18 mouse cellular contexts compared by ENCODE assay signal in the genomic region with DNA sequence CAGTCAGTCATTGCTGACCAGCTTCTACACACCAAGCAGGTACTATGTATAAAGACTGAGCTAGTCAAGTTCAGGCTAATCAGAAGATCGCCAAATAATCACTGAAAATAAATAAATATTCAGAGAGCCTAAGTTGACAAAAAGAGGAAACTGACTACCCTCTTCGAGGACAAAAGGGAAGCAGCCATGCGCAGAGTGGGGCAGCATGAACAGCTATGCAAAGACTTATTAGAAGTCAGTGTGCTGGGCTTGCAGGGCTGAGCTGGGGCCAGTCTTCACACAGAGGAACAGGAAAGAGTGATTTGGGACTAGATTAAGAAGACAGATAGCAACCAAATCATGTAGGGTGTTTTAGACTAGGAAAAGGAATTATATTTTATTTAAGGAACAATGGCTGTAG. TPM values are rescaled to one million over a fixed set of nuclear protein-coding genes. Genes with fewer than 3 reads are reported as not detected.
DNase-seq lines count a peak whose midpoint lies in the region; ATAC-seq and TF ChIP-seq lines count a peak whose summit lies in the region.
"Had no signal": no experiment of that assay in that cellular context is flagged by ENCODE, and none has a peak within 500 bp of the region (broad histone marks: within the 10 kb centered on the region; RNA-seq: fewer than 3 reads in every experiment).

No protein-coding gene starts in this region.

- no peak for TF ChIP-seq POLR2A in liver, adult 2 months (IDR thresholded peaks at IDR 0.05; ENCODE audit: extremely low read depth, insufficient read depth, low read length)

- 80% methylated on average over 3 of the region's 3 CpGs for WGBS in liver, adult 2 months
- WGBS in liver, embryonic 11.5 days: 55% methylated on average over 3 of the region's 3 CpGs
- 83% methylated on average over 3 of the region's 3 CpGs for WGBS in hindbrain, embryonic 11.5 days
- WGBS in midbrain, embryonic 11.5 days: 78% methylated on average over 3 of the region's 3 CpGs

- peak; percentile 3 for DNase-seq in liver, adult 2 months (ENCODE audit: extremely low read depth, low read depth, low spot score)
- no peak for DNase-seq in liver, embryonic 11.5 days (ENCODE audit: low spot score)
- peak; percentile 9 to 12 for DNase-seq in B cell, adult 2 months
- no peak for DNase-seq in heart, adult 11 months
- DNase-seq in hindbrain, embryonic 11.5 days (ENCODE audit: low spot score): no peak
- no peak for DNase-seq in midbrain, embryonic 11.5 days (ENCODE audit: low spot score, missing footprints)
- DNase-seq: adrenal gland, adult 8-10 months; adrenal gland, postnatal 36 days; cerebellum, adult 2 months; cerebellum, postnatal 10 days; embryo, embryonic 11 days had no signal

- no peak overlapping the region for H3K27ac ChIP-seq in liver, adult 2 months (replicated peaks; ENCODE audit: insufficient read depth, low read depth, low read length)
- H3K27ac ChIP-seq in liver, embryonic 11.5 days (ENCODE audit: low read depth, low read length): no peak overlapping the region
- no peak overlapping the region for H3K27ac ChIP-seq in hindbrain, embryonic 11.5 days (ENCODE audit: low read depth, low read length)
- no peak overlapping the region for H3K27ac ChIP-seq in midbrain, embryonic 11.5 days (ENCODE audit: low read depth, low read length)
- H3K27ac ChIP-seq: embryonic facial prominence, embryonic 12.5 days; forebrain, embryonic 15.5 days; hindbrain, embryonic 12.5 days had no signal

- ATAC-seq in liver, embryonic 11.5 days (replicated peaks; ENCODE audit: low FRiP score): no peak
- ATAC-seq in hematopoietic stem cell, adult 5-6 weeks (replicated peaks in 1 of 2; ENCODE audit: insufficient read depth in 1 of 2, low FRiP score in 2 of 2, low TSS enrichment in 1 of 2, low read depth in 1 of 2, poor library complexity in 2 of 2, severe bottlenecking in 2 of 2): peak; percentile 73 to 75; a peak in 3 of 4 replicates
- ATAC-seq in hindbrain, embryonic 11.5 days (ENCODE audit: low FRiP score): no peak
- ATAC-seq in midbrain, embryonic 11.5 days (ENCODE audit: low FRiP score): no peak
- ATAC-seq: forebrain, embryonic 15.5 days; hindbrain, embryonic 16.5 days had no signal

- no peaks in the 10 kb centered on the region for H3K9me3 ChIP-seq in liver, embryonic 11.5 days (ENCODE audit: control insufficient read depth, low read length)
- H3K9me3 ChIP-seq in hindbrain, embryonic 11.5 days (ENCODE audit: control insufficient read depth, low read length): no peaks in the 10 kb centered on the region
- H3K9me3 ChIP-seq in midbrain, embryonic 11.5 days (ENCODE audit: control insufficient read depth, low read length): no peaks in the 10 kb centered on the region
- H3K9me3 ChIP-seq: embryonic facial prominence, embryonic 12.5 days; forebrain, embryonic 15.5 days; G1E; heart, embryonic 12.5 days; hindbrain, embryonic 12.5 days had no signal

- no peaks in the 10 kb centered on the region for H3K27me3 ChIP-seq in liver, adult 2 months (ENCODE audit: control insufficient read depth, insufficient read depth, low read length)
- no peaks in the 10 kb centered on the region for H3K27me3 ChIP-seq in liver, embryonic 11.5 days (replicated peaks; ENCODE audit: control insufficient read depth, insufficient read depth, low read length)
- H3K27me3 ChIP-seq in hindbrain, embryonic 11.5 days (ENCODE audit: control insufficient read depth, insufficient read depth, low read length): no peaks in the 10 kb centered on the region
- no peaks in the 10 kb centered on the region for H3K27me3 ChIP-seq in midbrain, embryonic 11.5 days (ENCODE audit: control insufficient read depth, insufficient read depth, low read length)
- H3K27me3 ChIP-seq: embryonic facial prominence, embryonic 12.5 days; forebrain, embryonic 15.5 days; heart, embryonic 12.5 days; hindbrain, embryonic 12.5 days had no signal

- no peaks in the 10 kb centered on the region for H3K79me2 ChIP-seq in liver, adult 2 months (ENCODE audit: control insufficient read depth, insufficient read depth, low read length)

- H3K36me3 ChIP-seq in liver, adult 2 months (ENCODE audit: control insufficient read depth, insufficient read depth, low read length): no peaks in the 10 kb centered on the region
- H3K36me3 ChIP-seq in liver, embryonic 11.5 days (ENCODE audit: control insufficient read depth, insufficient read depth, low read length): no peaks in the 10 kb centered on the region
- no peaks in the 10 kb centered on the region for H3K36me3 ChIP-seq in hindbrain, embryonic 11.5 days (ENCODE audit: control insufficient read depth, insufficient read depth, low read length)
- H3K36me3 ChIP-seq in midbrain, embryonic 11.5 days (ENCODE audit: control insufficient read depth, insufficient read depth, low read length): no peaks in the 10 kb centered on the region
- H3K36me3 ChIP-seq: embryonic facial prominence, embryonic 12.5 days; forebrain, embryonic 15.5 days; G1E; heart, embryonic 12.5 days; hindbrain, embryonic 12.5 days had no signal

- no peak for TF ChIP-seq CTCF in liver, adult 2 months (IDR thresholded peaks at IDR 0.05; ENCODE audit: low read depth, low read length)

- no peak overlapping the region for H3K4me3 ChIP-seq in liver, adult 2 months (ENCODE audit: insufficient read depth, low read depth, low read length)
- H3K4me3 ChIP-seq in liver, embryonic 11.5 days (ENCODE audit: low read depth, low read length): no peak overlapping the region
- no peak overlapping the region for H3K4me3 ChIP-seq in hindbrain, embryonic 11.5 days (ENCODE audit: low read depth, low read length)
- H3K4me3 ChIP-seq in midbrain, embryonic 11.5 days (ENCODE audit: low read depth, low read length): no peak overlapping the region
- H3K4me3 ChIP-seq: embryonic facial prominence, embryonic 12.5 days; forebrain, embryonic 15.5 days; heart, embryonic 12.5 days; hindbrain, embryonic 12.5 days had no signal

- no peaks in the 10 kb centered on the region for H3K4me1 ChIP-seq in liver, adult 2 months (ENCODE audit: control insufficient read depth, insufficient read depth, low read length)
- no peaks in the 10 kb centered on the region for H3K4me1 ChIP-seq in liver, embryonic 11.5 days (replicated peaks; ENCODE audit: control insufficient read depth, insufficient read depth, low read length)
- no peaks in the 10 kb centered on the region for H3K4me1 ChIP-seq in hindbrain, embryonic 11.5 days (replicated peaks; ENCODE audit: control insufficient read depth, insufficient read depth, low read length)
- H3K4me1 ChIP-seq in midbrain, embryonic 11.5 days (ENCODE audit: control insufficient read depth, insufficient read depth, low read length): no peaks in the 10 kb centered on the region
- H3K4me1 ChIP-seq: embryonic facial prominence, embryonic 12.5 days; forebrain, embryonic 15.5 days; heart, embryonic 12.5 days; hindbrain, embryonic 12.5 days had no signal

- H3K9ac ChIP-seq in liver, adult 2 months (ENCODE audit: low read depth, low read length): no peak overlapping the region
- no peak overlapping the region for H3K9ac ChIP-seq in liver, embryonic 11.5 days (ENCODE audit: low read depth, low read length)
- no peak overlapping the region for H3K9ac ChIP-seq in hindbrain, embryonic 11.5 days (ENCODE audit: low read depth, low read length)
- no peak overlapping the region for H3K9ac ChIP-seq in midbrain, embryonic 11.5 days (ENCODE audit: low read length)
- H3K9ac ChIP-seq: embryonic facial prominence, embryonic 12.5 days; forebrain, embryonic 15.5 days; heart, embryonic 12.5 days; hindbrain, embryonic 12.5 days had no signal

- H3K4me2 ChIP-seq in liver, embryonic 11.5 days: no peak overlapping the region
- no peak overlapping the region for H3K4me2 ChIP-seq in hindbrain, embryonic 11.5 days (replicated peaks; ENCODE audit: low read depth, low read length)
- H3K4me2 ChIP-seq in midbrain, embryonic 11.5 days: no peak overlapping the region
- H3K4me2 ChIP-seq: embryonic facial prominence, embryonic 12.5 days; forebrain, embryonic 15.5 days; heart, embryonic 12.5 days; hindbrain, embryonic 12.5 days had no signal

RNA-seq across cellular contexts. Expression of a gene that starts 45.3 kb away (rescaled TPM):
- 5.5 and 6.6 TPM in 2 replicates for total RNA-seq in liver, adult 2 months (2014; rRNA removed)
- polyA plus RNA-seq in liver, adult 2 months (2012; rRNA removed): 0.55 and 0.99 TPM in 2 replicates
- 4.4 and 5.3 TPM in 2 replicates for polyA plus RNA-seq in liver, embryonic 11.5 days (2014; fragmentation: Nextera tagmentation; extraction: Ambion mirVana)
- 25.2 and 32.2 TPM in 2 replicates for total RNA-seq in hematopoietic stem cell, adult 5-6 weeks (2017)
- 0.71 and 1.1 TPM in 2 replicates for polyA plus RNA-seq in hindbrain, embryonic 11.5 days (2014; fragmentation: Nextera tagmentation; extraction: Ambion mirVana)
- 1.1 and 1.8 TPM in 2 replicates for polyA plus RNA-seq in midbrain, embryonic 11.5 days (2014; fragmentation: Nextera tagmentation; extraction: Ambion mirVana)
- polyA plus RNA-seq: cerebellum, adult 2 months; G1E had no signal

Comparison
In these comparisons a context has a peak if more than half of its experiments do, and no peak if none do; other contexts are left out.
1. DNase-seq: peak in liver, adult 2 months (single experiment) and B cell, adult 2 months (2 of 2); none in liver, embryonic 11.5 days (single experiment), heart, adult 11 months (single experiment), hindbrain, embryonic 11.5 days (single experiment) and midbrain, embryonic 11.5 days (single experiment).
2. ATAC-seq: peak in hematopoietic stem cell, adult 5-6 weeks (2 of 2); none in liver, embryonic 11.5 days (single experiment), hindbrain, embryonic 11.5 days (single experiment) and midbrain, embryonic 11.5 days (single experiment).